Mouse (Mus musculus) MEL (cell line): Measurements from ENCODE around the gene Tprg. TPM values are rescaled to one million over a fixed set of nuclear protein-coding genes. Genes with fewer than 3 reads are reported as not detected.

ENCODE experiments used
- DNase-seq: peaks from one replicate; pipeline ENCODE4 v3.0.0; 2011; ENCODE audit warnings: low read depth, low spot score
- H3K27ac ChIP-seq: 2 replicates; pipeline ENCODE4 v1.5.1; 2012; ENCODE audit warnings: low read depth, mild to moderate bottlenecking, control low read depth, low read length, moderate library complexity; ENCODE audit not compliant: control insufficient read depth
- H3K27me3 ChIP-seq, 2 experiments: fragments of 150-350 bp in 1 of 2; sonication (generic) in 1 of 2; 2 replicates each; pipeline ENCODE4 v1.6.1; 2012; ENCODE audit warnings: low read length in 2 of 2, mild to moderate bottlenecking in 2 of 2, improper control_type of control experiment in 1 of 2, moderate library complexity in 1 of 2; ENCODE audit not compliant: insufficient read depth in 2 of 2, control insufficient read depth in 1 of 2
- H3K36me3 ChIP-seq, 2 experiments: 2 replicates each; pipeline ENCODE4 v1.6.1; 2012 to 2014; ENCODE audit warnings: low read length in 2 of 2, improper control_type of control experiment in 1 of 2, inconsistent platforms in 1 of 2, mild to moderate bottlenecking in 1 of 2; ENCODE audit not compliant: insufficient read depth in 2 of 2, control insufficient read depth in 1 of 2
- H3K4me1 ChIP-seq, 2 experiments: fragments of 150-350 bp in 1 of 2; sonication (generic) in 1 of 2; 2 replicates each; pipeline ENCODE4 v1.6.1; 2012; ENCODE audit warnings: low read length in 2 of 2, improper control_type of control experiment in 1 of 2, mild to moderate bottlenecking in 1 of 2; ENCODE audit not compliant: insufficient read depth in 2 of 2, control insufficient read depth in 1 of 2
- H3K4me3 ChIP-seq, 2 experiments: fragments of 150-350 bp in 1 of 2; sonication (generic) in 1 of 2; 2 replicates each; pipeline ENCODE4 v1.5.1; 2012; ENCODE audit warnings: low read depth in 2 of 2, low read length in 2 of 2, mild to moderate bottlenecking in 2 of 2, moderate library complexity in 2 of 2, control low read depth in 1 of 2, improper control_type of control experiment in 1 of 2; ENCODE audit not compliant: control insufficient read depth in 1 of 2, insufficient read depth in 1 of 2
- H3K79me2 ChIP-seq: 2 replicates; pipeline ENCODE4 v1.6.1; 2012; ENCODE audit warnings: mild to moderate bottlenecking, low read length, moderate library complexity; ENCODE audit not compliant: control insufficient read depth, poor library complexity, insufficient read depth
- H3K9ac ChIP-seq: 2 replicates; pipeline ENCODE4 v1.6.1; 2012; ENCODE audit warnings: low read depth, mild to moderate bottlenecking, control low read depth, low read length, moderate library complexity; ENCODE audit not compliant: control insufficient read depth, poor library complexity, severe bottlenecking
- H3K9me3 ChIP-seq: fragments of 150-350 bp; sonication (generic); replicated peaks from 2 replicates; pipeline ENCODE4 v1.6.1; 2012; ENCODE audit warnings: mild to moderate bottlenecking, low read length, improper control_type of control experiment, moderate library complexity; ENCODE audit not compliant: insufficient read depth
- CHD1 ChIP-seq: IDR thresholded peaks from 2 replicates; pipeline ENCODE4 v1.6.1; 2012; ENCODE audit warnings: low read depth, mild to moderate bottlenecking, inconsistent platforms, low read length, improper control_type of control experiment
- E2F4 ChIP-seq: IDR thresholded peaks from 2 replicates; pipeline ENCODE4 v1.6.1; 2011; ENCODE audit warnings: low read depth, low read length, improper control_type of control experiment, borderline replicate concordance
- EP300 ChIP-seq, 2 experiments: IDR thresholded peaks; 2 replicates each; pipeline ENCODE4 v1.6.1; 2011; ENCODE audit warnings: improper control_type of control experiment in 2 of 2, low read length in 2 of 2, low read depth in 1 of 2, mild to moderate bottlenecking in 1 of 2
- GATA1 ChIP-seq: IDR thresholded peaks from 2 replicates; pipeline ENCODE4 v1.6.1; 2011; ENCODE audit warnings: low read depth, low read length, improper control_type of control experiment
- HCFC1 ChIP-seq: IDR thresholded peaks from 2 replicates; pipeline ENCODE4 v1.6.1; 2012; ENCODE audit warnings: low read depth, mild to moderate bottlenecking, inconsistent platforms, low read length, improper control_type of control experiment, moderate library complexity
- KAT2A ChIP-seq: conservative IDR thresholded peaks from 2 replicates; pipeline ENCODE4 v1.6.1; 2012; ENCODE audit warnings: low read depth, low read length, improper control_type of control experiment, inconsistent platforms
- MEF2A ChIP-seq: IDR thresholded peaks from 2 replicates; pipeline ENCODE4 v1.6.1; 2014; ENCODE audit warnings: low read depth, mild to moderate bottlenecking, inconsistent platforms, low read length, improper control_type of control experiment; ENCODE audit not compliant: poor library complexity, insufficient replicate concordance, severe bottlenecking; ENCODE audit errors: extremely low read depth
- MXI1 ChIP-seq: IDR thresholded peaks from 2 replicates; pipeline ENCODE4 v1.6.1; 2011; ENCODE audit warnings: mild to moderate bottlenecking, low read depth, low read length, improper control_type of control experiment
- MYB ChIP-seq: IDR thresholded peaks from 2 replicates; pipeline ENCODE4 v1.6.1; 2011; ENCODE audit warnings: mild to moderate bottlenecking, low read depth, low read length, improper control_type of control experiment
- NELFE ChIP-seq: IDR thresholded peaks from 2 replicates; pipeline ENCODE4 v1.6.1; 2011; ENCODE audit warnings: low read depth, low read length, improper control_type of control experiment
- POLR2AphosphoS2 ChIP-seq: IDR thresholded peaks from 2 replicates; pipeline ENCODE4 v1.6.1; 2011; ENCODE audit warnings: low read length, improper control_type of control experiment
- POLR2AphosphoS5 ChIP-seq: IDR thresholded peaks from 2 replicates; pipeline ENCODE4 v1.6.1; 2012; ENCODE audit warnings: low read depth, borderline replicate concordance, mild to moderate bottlenecking, inconsistent platforms, low read length, moderate library complexity, mixed read lengths
- RAD21 ChIP-seq: IDR thresholded peaks from 2 replicates; pipeline ENCODE4 v1.6.1; 2011; ENCODE audit warnings: mild to moderate bottlenecking, low read depth, low read length, improper control_type of control experiment
- RCOR1 ChIP-seq: IDR thresholded peaks from 2 replicates; pipeline ENCODE4 v1.6.1; 2012; ENCODE audit warnings: low read depth, mild to moderate bottlenecking, inconsistent platforms, low read length, improper control_type of control experiment
- SIN3A ChIP-seq: IDR thresholded peaks from 2 replicates; pipeline ENCODE4 v1.6.1; 2012; ENCODE audit warnings: low read length, improper control_type of control experiment, inconsistent platforms
- SMC3 ChIP-seq: IDR thresholded peaks from 2 replicates; pipeline ENCODE4 v1.6.1; 2011; ENCODE audit warnings: low read depth, low read length, improper control_type of control experiment
- TAL1 ChIP-seq: IDR thresholded peaks from 2 replicates; pipeline ENCODE4 v1.6.1; 2012; ENCODE audit warnings: mild to moderate bottlenecking, inconsistent platforms, low read length, moderate library complexity, mixed read lengths
- TBP ChIP-seq: IDR thresholded peaks from 2 replicates; pipeline ENCODE4 v1.8.0; 2011; ENCODE audit warnings: low read depth, low read length, improper control_type of control experiment
- TCF12 ChIP-seq: IDR thresholded peaks from 2 replicates; pipeline ENCODE4 v1.6.1; 2014; ENCODE audit warnings: low read depth, mild to moderate bottlenecking, inconsistent platforms, low read length, improper control_type of control experiment, moderate library complexity
- USF2 ChIP-seq, 2 experiments: IDR thresholded peaks; 2 replicates each; pipeline ENCODE4 v1.6.1; 2011 to 2012; ENCODE audit warnings: improper control_type of control experiment in 2 of 2, low read length in 2 of 2, borderline replicate concordance in 1 of 2, inconsistent platforms in 1 of 2, low read depth in 1 of 2, mild to moderate bottlenecking in 1 of 2; ENCODE audit not compliant: insufficient read depth in 1 of 2
- ZC3H11A ChIP-seq: IDR thresholded peaks from 2 replicates; pipeline ENCODE4 v1.6.1; 2012; ENCODE audit warnings: low read depth, mild to moderate bottlenecking, inconsistent platforms, low read length, improper control_type of control experiment
- ZKSCAN1 ChIP-seq: IDR thresholded peaks from 2 replicates; pipeline ENCODE4 v1.6.1; 2012; ENCODE audit warnings: low read depth, mild to moderate bottlenecking, inconsistent platforms, low read length, improper control_type of control experiment, moderate library complexity
- ZNF384 ChIP-seq: IDR thresholded peaks from 2 replicates; pipeline ENCODE4 v1.6.1; 2012; ENCODE audit warnings: low read depth, mild to moderate bottlenecking, inconsistent platforms, low read length, improper control_type of control experiment
- polyA plus RNA-seq, 2 experiments: library from polyadenylated mRNA; stranded (reverse) in 1 of 2; unstranded in 1 of 2; fragments of >175 nt in 1 of 2; fragments of >200 nt in 1 of 2; gene quantifications; 2 replicates each; pipeline versions ENCODE4 v1.2.1 to v1.2.4; 2012; ENCODE audit warnings: low replicate concordance in 2 of 2, low read depth in 1 of 2; ENCODE audit not compliant: insufficient read length in 2 of 2, insufficient read depth in 1 of 2, missing spikeins in 1 of 2
- total RNA-seq: library from RNA; depleted of rRNA; stranded (reverse); fragments of 300-350 nt; gene quantifications from 2 replicates; pipeline ENCODE4 v1.2.3, GENCODE M21; 2012

Gene Tprg
- total and polyA plus RNA-seq, 3 experiments, result not detected

- no peaks in the 10 kb centered on the region for H3K27me3 ChIP-seq
- no peaks in the 10 kb centered on the region for H3K9me3 ChIP-seq
Observed at GRCm38 (mm10) chr16:25445580-25445979, 159.0 kb downstream of the Tprg start.

GRCm38 (mm10) chr16:25451511-25451910 is 164.9 kb downstream of the Tprg start:
- no peak overlapping the region for H3K9ac ChIP-seq
- H3K4me3 ChIP-seq, result no peak overlapping the region
- no peak overlapping the region for H3K27ac ChIP-seq
- no peaks in the 10 kb centered on the region for H3K27me3 ChIP-seq
- TF ChIP-seq USF2 (IDR thresholded peaks at IDR 0.05; ENCODE audit: borderline replicate concordance in 1 of 2, insufficient read depth in 1 of 2, low read depth in 1 of 2, low read length in 2 of 2) (no peak), MYB (no peak), HCFC1 (no peak), ZNF384 (no peak), RCOR1 (no peak), CHD1 (no peak), RAD21 (no peak), MEF2A (no peak), TBP (no peak), ZC3H11A (no peak), GATA1 (no peak), SMC3 (no peak), TCF12 (no peak), NELFE (no peak), SIN3A (no peak)
- H3K36me3 ChIP-seq, result no peaks in the 10 kb centered on the region
- H3K79me2 ChIP-seq, result no peaks in the 10 kb centered on the region
- no peaks in the 10 kb centered on the region for H3K4me1 ChIP-seq
- H3K9me3 ChIP-seq, result no peaks in the 10 kb centered on the region
- no peak for DNase-seq

More at GRCm38 (mm10) chr16:25445580-25445979, 159.0 kb downstream of the Tprg start:
- H3K4me3 ChIP-seq, result no peak overlapping the region
- no peaks in the 10 kb centered on the region for H3K36me3 ChIP-seq
- no peak overlapping the region for H3K27ac ChIP-seq
- H3K4me1 ChIP-seq, result no peaks in the 10 kb centered on the region
- TF ChIP-seq E2F4 (no peak), ZKSCAN1 (no peak), USF2 (IDR thresholded peaks at IDR 0.05; ENCODE audit: borderline replicate concordance in 1 of 2, insufficient read depth in 1 of 2, low read depth in 1 of 2, low read length in 2 of 2) (no peak), POLR2AphosphoS5 (no peak), EP300 (IDR thresholded peaks at IDR 0.05; ENCODE audit: low read depth in 1 of 2, low read length in 2 of 2) (no peak), KAT2A (no peak), TAL1 (no peak), MYB (no peak), NELFE (no peak), MXI1 (no peak), SIN3A (no peak), POLR2AphosphoS2 (no peak), MEF2A (no peak)
- no peak overlapping the region for H3K9ac ChIP-seq
- no peaks in the 10 kb centered on the region for H3K79me2 ChIP-seq
- DNase-seq, result no peak
